ENCODE assay signal across 8 mouse cellular contexts in the genomic region with DNA sequence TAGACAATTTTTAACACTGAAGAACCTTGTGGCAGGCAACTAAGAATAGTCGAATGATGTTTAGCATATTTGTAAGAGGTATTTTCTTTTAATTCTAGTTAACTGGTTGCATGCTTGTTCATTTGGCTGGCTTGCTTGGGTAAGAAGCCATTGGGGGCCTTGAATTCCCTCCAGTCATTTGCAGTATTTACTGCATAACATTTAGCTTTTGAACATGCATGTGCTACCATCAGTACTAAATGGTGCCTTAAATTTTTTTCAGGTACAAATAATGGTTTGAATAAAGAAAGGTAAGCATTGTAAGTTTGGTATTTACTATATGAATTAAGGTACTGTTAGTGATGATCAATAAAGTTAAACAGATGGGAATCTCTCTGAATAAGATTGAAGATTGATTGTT. TPM values are rescaled to one million over a fixed set of nuclear protein-coding genes. Genes with fewer than 3 reads are reported as not detected.
DNase-seq lines count a peak whose midpoint lies in the region; ATAC-seq and TF ChIP-seq lines count a peak whose summit lies in the region.

No protein-coding gene starts in this region.

- TF ChIP-seq EP300 in CH12.LX (IDR thresholded peaks at IDR 0.05; ENCODE audit: low read length) = no peak
- no peak for TF ChIP-seq EP300 in liver, embryonic 14.5 days (IDR thresholded peaks at IDR 0.05; ENCODE audit: low read depth)

- peaks cover 4% of the 10 kb centered on the region; the same call in 1 of the 2 replicates for H3K4me1 ChIP-seq in cerebellum, adult 2 months (ENCODE audit: control insufficient read depth, insufficient read depth, low read length)
- peaks cover 0 to 31% of the 10 kb centered on the region in 2 experiments; a peak in 3 of 4 replicates for H3K4me1 ChIP-seq in CH12.LX (ENCODE audit: control insufficient read depth in 1 of 2, insufficient read depth in 2 of 2)
- H3K4me1 ChIP-seq in forebrain, embryonic 15.5 days = peaks cover 28% of the 10 kb centered on the region
- peaks cover 12 to 13% of the 10 kb centered on the region in 2 experiments for H3K4me1 ChIP-seq in liver, embryonic 14.5 days (replicated peaks; ENCODE audit: control insufficient read depth in 2 of 2, insufficient read depth in 2 of 2, low read length in 1 of 2)

- H3K9me3 ChIP-seq in CH12.LX (replicated peaks; ENCODE audit: low read length) = no peaks in the 10 kb centered on the region
- no peaks in the 10 kb centered on the region for H3K9me3 ChIP-seq in forebrain, embryonic 15.5 days
- no peaks in the 10 kb centered on the region for H3K9me3 ChIP-seq in liver, embryonic 14.5 days (ENCODE audit: control insufficient read depth, low read length)

- H3K9ac ChIP-seq in CH12.LX (ENCODE audit: insufficient read depth, low read depth) = peak overlapping the region; percentile 95
- peak overlapping the region; percentile 90 for H3K9ac ChIP-seq in forebrain, embryonic 15.5 days (replicated peaks)
- H3K9ac ChIP-seq in liver, embryonic 14.5 days (replicated peaks) = peak overlapping the region; percentile 95

- no peak for TF ChIP-seq CTCF in cerebellum, adult 2 months (IDR thresholded peaks at IDR 0.05; ENCODE audit: borderline replicate concordance, insufficient read depth, low read depth, low read length)
- no peak for TF ChIP-seq CTCF in CH12.LX (conservative IDR thresholded peaks at IDR 0.05 in 1 of 2, IDR thresholded peaks at IDR 0.05 in 1 of 2; ENCODE audit: low read depth in 2 of 2, low read length in 2 of 2)
- TF ChIP-seq CTCF in liver, embryonic 14.5 days (IDR thresholded peaks at IDR 0.05; ENCODE audit: low read depth) = no peak

- ATAC-seq in forebrain, embryonic 15.5 days (replicated peaks) = no peak
- ATAC-seq in liver, embryonic 14.5 days (ENCODE audit: insufficient read depth) = no peak

- peaks cover 42 to 58% of the 10 kb centered on the region in 2 experiments for H3K36me3 ChIP-seq in CH12.LX (replicated peaks in 1 of 2; ENCODE audit: control insufficient read depth in 1 of 2, insufficient read depth in 1 of 2, low read length in 1 of 2)
- H3K36me3 ChIP-seq in forebrain, embryonic 15.5 days = peaks cover 45% of the 10 kb centered on the region
- H3K36me3 ChIP-seq in liver, embryonic 14.5 days (replicated peaks; ENCODE audit: control insufficient read depth, insufficient read depth, low read depth) = peaks cover 39% of the 10 kb centered on the region

- peak overlapping the region; percentile 97 for H3K4me2 ChIP-seq in CH12.LX (ENCODE audit: insufficient read depth, low read depth, poor library complexity, severe bottlenecking)
- peak overlapping the region; percentile 79 for H3K4me2 ChIP-seq in forebrain, embryonic 15.5 days (replicated peaks)
- H3K4me2 ChIP-seq in liver, embryonic 14.5 days (ENCODE audit: low read depth) = peak overlapping the region; percentile 85

- in situ Hi-C loops in CH12.LX (cut with MboI; ENCODE audit: low pct_ligation_motif_present, low pct_unique_long_range_greater_than_20kb, low sequenced_read_pairs) = no loop called here

- no peak for TF ChIP-seq POLR2A in cerebellum, adult 2 months (IDR thresholded peaks at IDR 0.05; ENCODE audit: borderline replicate concordance, insufficient read depth, low read length)
- TF ChIP-seq POLR2A in CH12.LX (IDR thresholded peaks at IDR 0.05; ENCODE audit: low read depth, low read length) = 0 out of 2 replicates have a peak, but pooled peaks have one; percentile 16

- peak overlapping the region; percentile 23 for H3K4me3 ChIP-seq in cerebellum, adult 2 months (replicated peaks; ENCODE audit: insufficient read depth, low read depth, low read length)
- peak overlapping the region; percentile 66 to 95 (median 78) for H3K4me3 ChIP-seq in CH12.LX (replicated peaks in 1 of 3; ENCODE audit: low read depth in 2 of 3, low read length in 2 of 3, poor library complexity in 1 of 3)
- H3K4me3 ChIP-seq in forebrain, embryonic 15.5 days = peak overlapping the region; percentile 76
- H3K4me3 ChIP-seq in liver, embryonic 14.5 days (ENCODE audit: insufficient read depth in 1 of 2, low read depth in 2 of 2, low read length in 2 of 2) = peak overlapping the region; percentile 84 to 89

- dilution Hi-C loops in CH12.LX (cut with MboI; ENCODE audit: extremely low pct_ligation_motif_present, extremely low pct_unique_long_range_greater_than_20kb, low sequenced_read_pairs) = no loop called here

- H3K27me3 ChIP-seq in cerebellum, adult 2 months (ENCODE audit: control insufficient read depth, insufficient read depth, low read length) = no peaks in the 10 kb centered on the region; the same call in 1 of the 2 replicates
- H3K27me3 ChIP-seq in CH12.LX (replicated peaks) = no peaks in the 10 kb centered on the region
- H3K27me3 ChIP-seq in forebrain, embryonic 15.5 days = no peaks in the 10 kb centered on the region
- H3K27me3 ChIP-seq in liver, embryonic 14.5 days (ENCODE audit: control insufficient read depth, insufficient read depth, low read length) = no peaks in the 10 kb centered on the region

- H3K27ac ChIP-seq in cerebellum, adult 2 months (ENCODE audit: insufficient read depth, low read length) = no peak overlapping the region
- H3K27ac ChIP-seq in CH12.LX (ENCODE audit: insufficient read depth, low read depth) = no peak overlapping the region
- H3K27ac ChIP-seq in forebrain, embryonic 15.5 days (replicated peaks) = peak overlapping the region; percentile 92; the same call in 1 of the 2 replicates
- peak overlapping the region; percentile 98 for H3K27ac ChIP-seq in liver, embryonic 14.5 days

- WGBS in cerebellum, adult 2 months = 2% methylated on average over 1 of the region's 1 CpGs
- 0% methylated on average over 1 of the region's 1 CpGs for WGBS in forebrain, embryonic 15.5 days
- WGBS in liver, embryonic 14.5 days (ENCODE audit: insufficient replicate concordance) = 0% methylated on average over 1 of the region's 1 CpGs

- no peak for TF ChIP-seq RAD21 in CH12.LX (IDR thresholded peaks at IDR 0.05; ENCODE audit: low read depth, low read length)

- DNase-seq in cerebellum, adult 2 months = no peak
- no peak for DNase-seq in cerebellum, postnatal 4 days (ENCODE audit: low spot score in 2 of 2)
- peak; percentile 31 for DNase-seq in CH12.LX (ENCODE audit: extremely low read depth)
- DNase-seq in liver, embryonic 14.5 days (ENCODE audit: low read depth in 3 of 3, low spot score in 3 of 3) = no peak
- no peak for DNase-seq in urinary bladder, postnatal 10 days (ENCODE audit: low spot score)
- no peak for DNase-seq in testis, postnatal 10 days (ENCODE audit: low spot score)
- no peak for DNase-seq in urinary bladder, postnatal 36 days (ENCODE audit: low spot score in 2 of 2)

- H3K79me2 ChIP-seq in CH12.LX (replicated peaks; ENCODE audit: control insufficient read depth, extremely low read depth, insufficient read depth, poor library complexity, severe bottlenecking) = peaks cover 25% of the 10 kb centered on the region

TF ChIP-seq in CH12.LX, 34 proteins besides CTCF, POLR2A, EP300 and RAD21:
- TF ChIP-seq JUND (conservative IDR thresholded peaks at IDR 0.05; ENCODE audit: low read depth, low read length) = no peak
- TF ChIP-seq TBP (conservative IDR thresholded peaks at IDR 0.05; ENCODE audit: low read depth, low read length) = 0 out of 2 replicates have a peak, but pooled peaks have one; percentile 3
- TF ChIP-seq ETS1 (conservative IDR thresholded peaks at IDR 0.05; ENCODE audit: low read depth, low read length) = 0 out of 2 replicates have a peak, but pooled peaks have one; percentile 2
- TF ChIP-seq ZMIZ1 (IDR thresholded peaks at IDR 0.05; ENCODE audit: low read depth, low read length) = peak; percentile 10; the same call in 1 of the 2 replicates

RNA-seq across cellular contexts. Expression of a gene that starts 2.4 kb away (rescaled TPM):
- polyA plus RNA-seq in cerebellum, adult 2 months (2012; rRNA removed) = 5.0 and 5.5 TPM in 2 replicates
- total RNA-seq in CH12.LX (2012; rRNA removed) (4.7 and 5.2 TPM in 2 replicates), CH12.LX (2014; rRNA removed) (3.1 and 4.5 TPM in 2 replicates)
- 3.6 and 4.8 TPM in 2 replicates for polyA plus RNA-seq in CH12.LX (2012; ENCODE audit: insufficient read length, low read depth)
- 15.1 and 16.4 TPM in 2 replicates for polyA plus RNA-seq in forebrain, embryonic 15.5 days (2015; fragmentation: Nextera tagmentation; extraction: Ambion mirVana)
- 0.49 and 0.73 TPM in 2 replicates for polyA plus RNA-seq in liver, embryonic 14.5 days (2012; rRNA removed)
- 1.8 TPM in 2 replicates for polyA plus RNA-seq in liver, embryonic 14.5 days (2014; fragmentation: Nextera tagmentation; extraction: Ambion mirVana)

RNA-seq across cellular contexts. Expression of a gene that starts 33.4 kb away (rescaled TPM):
- 20.2 and 21.2 TPM in 2 replicates for polyA plus RNA-seq in cerebellum, adult 2 months (2012; rRNA removed)
- 44.7 and 46.2 TPM in 2 replicates for total RNA-seq in CH12.LX (2012; rRNA removed)
- total RNA-seq in CH12.LX (2014; rRNA removed) = 64.7 and 74.0 TPM in 2 replicates
- polyA plus RNA-seq in CH12.LX (2012; ENCODE audit: insufficient read length, low read depth) = 50.6 and 55.3 TPM in 2 replicates
- 33.6 and 34.6 TPM in 2 replicates for polyA plus RNA-seq in forebrain, embryonic 15.5 days (2015; fragmentation: Nextera tagmentation; extraction: Ambion mirVana)
- 14.6 and 18.2 TPM in 2 replicates for polyA plus RNA-seq in liver, embryonic 14.5 days (2012; rRNA removed)
- polyA plus RNA-seq in liver, embryonic 14.5 days (2014; fragmentation: Nextera tagmentation; extraction: Ambion mirVana) = 37.2 and 37.7 TPM in 2 replicates

RNA-seq across cellular contexts. Expression of a gene that starts 33.5 kb away (rescaled TPM):
- polyA plus RNA-seq in cerebellum, adult 2 months (2012; rRNA removed) = 1.6 and 1.9 TPM in 2 replicates
- total RNA-seq in CH12.LX (2012; rRNA removed) (4.6 and 5.5 TPM in 2 replicates), CH12.LX (2014; rRNA removed) (10.4 and 11.5 TPM in 2 replicates)
- 13.1 and 13.3 TPM in 2 replicates for polyA plus RNA-seq in CH12.LX (2012; ENCODE audit: insufficient read length, low read depth)
- polyA plus RNA-seq in forebrain, embryonic 15.5 days (2015; fragmentation: Nextera tagmentation; extraction: Ambion mirVana) = 20.4 and 22.1 TPM in 2 replicates
- 8.7 and 14.5 TPM in 2 replicates for polyA plus RNA-seq in liver, embryonic 14.5 days (2012; rRNA removed)
- 36.5 and 39.0 TPM in 2 replicates for polyA plus RNA-seq in liver, embryonic 14.5 days (2014; fragmentation: Nextera tagmentation; extraction: Ambion mirVana)

RNA-seq across cellular contexts. Expression of a gene that starts 58.6 kb away (rescaled TPM):
- polyA plus RNA-seq in cerebellum, adult 2 months (2012; rRNA removed) = 0.18 and 0.30 TPM in 2 replicates
- 154 and 204 TPM in 2 replicates for total RNA-seq in CH12.LX (2012; rRNA removed)
- 193 and 202 TPM in 2 replicates for total RNA-seq in CH12.LX (2014; rRNA removed)
- 143 and 149 TPM in 2 replicates for polyA plus RNA-seq in CH12.LX (2012; ENCODE audit: insufficient read length, low read depth)
- polyA plus RNA-seq in forebrain, embryonic 15.5 days (2015; fragmentation: Nextera tagmentation; extraction: Ambion mirVana) = 3.8 and 4.4 TPM in 2 replicates
- polyA plus RNA-seq in liver, embryonic 14.5 days (2012; rRNA removed) = 224 and 309 TPM in 2 replicates
- polyA plus RNA-seq in liver, embryonic 14.5 days (2014; fragmentation: Nextera tagmentation; extraction: Ambion mirVana) = 511 and 546 TPM in 2 replicates

Comparison
In these comparisons a context has a peak if more than half of its experiments do, and no peak if none do; other contexts are left out.
1. H3K27ac ChIP-seq: peak in forebrain, embryonic 15.5 days (single experiment) and liver, embryonic 14.5 days (single experiment); none in cerebellum, adult 2 months (single experiment) and CH12.LX (single experiment).
2. H3K4me3 ChIP-seq: peak in every context shown above with its lines; median percentile 86 in liver, embryonic 14.5 days; 78 in CH12.LX; 76 in forebrain, embryonic 15.5 days; 23 in cerebellum, adult 2 months.
3. Peak in every context shown above with its lines, with median percentiles within 50 percentile points of each other: H3K4me2 ChIP-seq and H3K9ac ChIP-seq.